Mouse (Mus musculus): ENCODE results near the gene Gm10401. TPM values are rescaled to one million over a fixed set of nuclear protein-coding genes. Genes with fewer than 3 reads are reported as not detected.
A peak's percentile ranks its signal among the peaks of the same experiment; 100 is the strongest.
"Not testable (repeated sequence)": the region's sequence is repeated elsewhere in the genome, so short reads cannot be mapped to it uniquely, and the experiment has no call there.

Gene Gm10401
- polyA plus RNA-seq, 1 experiment from 2014 or later = 8.5 TPM

GRCm38 (mm10) chr5:115083492-115083891 is 14.6 kb downstream of the Gm10401 start:
- Histone ChIP-seq H3K4me2 (ENCODE audit: low read depth, low read length) (no peak overlapping the region), H3K27ac (ENCODE audit: low read length) (no peak overlapping the region), H3K36me3 (ENCODE audit: control insufficient read depth, insufficient read depth) (peaks cover 41% of the 10 kb centered on the region), H3K9me3 (replicated peaks; ENCODE audit: control insufficient read depth, low read length) (no peaks in the 10 kb centered on the region), H3K27me3 (ENCODE audit: control insufficient read depth, insufficient read depth, low read depth, low read length) (no peaks in the 10 kb centered on the region), H3K4me3 (ENCODE audit: low read depth, low read length) (no peak overlapping the region), H3K4me1 (ENCODE audit: control insufficient read depth, low read depth, low read length) (peaks cover 10% of the 10 kb centered on the region), H3K9ac (ENCODE audit: low read depth, low read length) (no peak overlapping the region)
- ATAC-seq (ENCODE audit: low read depth) = no peak
- WGBS (ENCODE audit: insufficient replicate concordance) = 60% methylated on average over 6 of the region's 6 CpGs

DNA sequence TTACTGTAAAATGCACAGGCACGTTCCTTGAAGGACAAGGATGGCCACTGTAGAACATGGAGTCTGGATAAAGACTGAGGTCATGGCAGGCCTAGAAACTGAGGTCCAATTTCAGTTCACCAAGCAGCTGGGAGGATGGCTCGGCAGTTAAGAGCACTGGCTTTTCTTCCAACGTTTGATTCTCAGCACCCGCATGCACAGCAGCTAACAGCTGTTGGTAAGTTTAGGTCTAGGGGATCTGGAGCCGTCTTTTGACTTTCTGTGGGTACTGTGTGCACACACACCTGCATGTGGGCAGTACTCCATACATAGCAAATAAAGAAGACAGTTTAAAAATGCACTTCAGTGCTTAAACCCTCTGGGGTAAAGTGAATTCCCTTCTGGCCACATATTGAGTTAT is 16.5 kb downstream of the Gm10401 start:
- Histone ChIP-seq H3K4me3 (ENCODE audit: low read depth, low read length) (no peak overlapping the region), H3K27me3 (ENCODE audit: control insufficient read depth, insufficient read depth, low read depth, low read length) (no peaks in the 10 kb centered on the region), H3K36me3 (ENCODE audit: control insufficient read depth, insufficient read depth) (peaks cover 34% of the 10 kb centered on the region), H3K27ac (ENCODE audit: low read length) (no peak overlapping the region), H3K4me1 (ENCODE audit: control insufficient read depth, low read depth, low read length) (peaks cover 21% of the 10 kb centered on the region), H3K9me3 (replicated peaks; ENCODE audit: control insufficient read depth, low read length) (no peaks in the 10 kb centered on the region), H3K4me2 (ENCODE audit: low read depth, low read length) (no peak overlapping the region), H3K9ac (ENCODE audit: low read depth, low read length) (no peak overlapping the region)
- WGBS (ENCODE audit: insufficient replicate concordance) = 79% methylated on average over 5 of the region's 5 CpGs
- no peak for ATAC-seq (ENCODE audit: low read depth)

- Histone ChIP-seq H3K9ac (ENCODE audit: low read depth, low read length) (no peak overlapping the region), H3K4me3 (ENCODE audit: low read depth, low read length) (no peak overlapping the region), H3K27ac (ENCODE audit: low read length) (peak overlapping the region; percentile 85), H3K4me1 (ENCODE audit: control insufficient read depth, low read depth, low read length) (peaks cover 65% of the 10 kb centered on the region), H3K27me3 (ENCODE audit: control insufficient read depth, insufficient read depth, low read depth, low read length) (no peaks in the 10 kb centered on the region), H3K4me2 (ENCODE audit: low read depth, low read length) (no peak overlapping the region), H3K36me3 (ENCODE audit: control insufficient read depth, insufficient read depth) (peaks cover 25% of the 10 kb centered on the region), H3K9me3 (replicated peaks; ENCODE audit: control insufficient read depth, low read length) (no peaks in the 10 kb centered on the region)
- ATAC-seq (ENCODE audit: low read depth) = peak; percentile 43
- WGBS (ENCODE audit: insufficient replicate concordance) = 31% methylated on average over 5 of the region's 5 CpGs
These were observed 21.8 kb downstream of the Gm10401 start for GRCm38 (mm10) chr5:115076144-115076901.

DNA sequence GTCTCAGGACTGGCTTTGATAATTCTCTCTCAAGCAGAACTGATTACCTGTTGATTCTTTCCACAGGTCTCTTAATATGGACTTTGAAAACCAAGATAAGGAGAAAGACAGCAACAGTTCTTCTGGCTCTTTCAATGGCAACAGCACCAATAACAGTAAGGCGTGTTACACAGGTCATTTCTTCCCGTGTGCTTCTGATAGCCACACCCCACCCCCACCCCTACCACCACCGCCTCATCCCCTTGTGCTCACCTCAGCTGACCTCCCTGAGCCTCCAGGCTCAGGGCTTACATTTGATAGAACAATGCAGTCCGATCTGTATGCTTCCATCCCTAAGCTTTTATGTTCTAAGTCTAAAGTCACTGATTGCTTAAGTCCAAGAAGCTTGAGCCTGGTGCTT is 23.3 kb downstream of the Gm10401 start:
- Histone ChIP-seq H3K9me3 (replicated peaks; ENCODE audit: control insufficient read depth, low read length) (no peaks in the 10 kb centered on the region), H3K36me3 (ENCODE audit: control insufficient read depth, insufficient read depth) (peaks cover 25% of the 10 kb centered on the region), H3K4me2 (ENCODE audit: low read depth, low read length) (peak overlapping the region; percentile 13; the same call in 1 of the 2 replicates), H3K27ac (ENCODE audit: low read length) (peak overlapping the region; percentile 68), H3K9ac (ENCODE audit: low read depth, low read length) (0 out of 2 replicates have a peak overlapping the region, but pooled peaks have one; percentile 9), H3K4me1 (ENCODE audit: control insufficient read depth, low read depth, low read length) (peaks cover 80% of the 10 kb centered on the region), H3K4me3 (ENCODE audit: low read depth, low read length) (no peak overlapping the region), H3K27me3 (ENCODE audit: control insufficient read depth, insufficient read depth, low read depth, low read length) (no peaks in the 10 kb centered on the region)
- no peak for ATAC-seq (ENCODE audit: low read depth)
- 37% methylated on average over 4 of the region's 4 CpGs for WGBS (ENCODE audit: insufficient replicate concordance)

DNA sequence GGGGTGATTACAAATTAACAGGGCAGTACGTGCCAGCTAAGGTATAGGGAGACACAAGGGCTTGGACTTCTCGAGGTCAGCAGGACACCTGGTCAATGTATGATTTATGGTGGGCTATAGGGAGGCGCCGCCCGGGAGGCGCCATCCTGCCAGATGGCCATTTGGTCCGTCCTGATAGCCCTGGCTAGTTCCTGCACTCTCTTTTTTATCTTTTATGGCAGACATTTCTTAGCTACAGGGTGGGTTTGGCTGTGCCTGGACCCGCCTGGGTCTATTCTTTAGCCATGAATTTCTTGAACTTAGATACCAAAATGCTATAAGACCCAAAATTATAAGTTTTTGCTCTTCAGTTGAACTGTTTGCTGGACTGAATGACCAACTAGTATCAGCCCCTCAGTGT is 24.8 kb downstream of the Gm10401 start:
- H3K4me3 ChIP-seq (ENCODE audit: low read depth, low read length) = peak overlapping the region; percentile 7; the same call in 1 of the 2 replicates
- not testable (repeated sequence) for ATAC-seq (ENCODE audit: low read depth); H3K27me3 ChIP-seq (ENCODE audit: control insufficient read depth, insufficient read depth, low read depth, low read length); H3K9me3 ChIP-seq (replicated peaks; ENCODE audit: control insufficient read depth, low read length)
- peaks cover 90% of the 10 kb centered on the region for H3K4me1 ChIP-seq (ENCODE audit: control insufficient read depth, low read depth, low read length)
- peak overlapping the region; percentile 52 for H3K4me2 ChIP-seq (ENCODE audit: low read depth, low read length)
- H3K36me3 ChIP-seq (ENCODE audit: control insufficient read depth, insufficient read depth) = peaks cover 25% of the 10 kb centered on the region
- H3K9ac ChIP-seq (ENCODE audit: low read depth, low read length) = peak overlapping the region; percentile 49; the same call in 1 of the 2 replicates
- peak overlapping the region; percentile 98 for H3K27ac ChIP-seq (ENCODE audit: low read length)
- WGBS (ENCODE audit: insufficient replicate concordance) = 30% methylated on average over 8 of the region's 8 CpGs

DNA sequence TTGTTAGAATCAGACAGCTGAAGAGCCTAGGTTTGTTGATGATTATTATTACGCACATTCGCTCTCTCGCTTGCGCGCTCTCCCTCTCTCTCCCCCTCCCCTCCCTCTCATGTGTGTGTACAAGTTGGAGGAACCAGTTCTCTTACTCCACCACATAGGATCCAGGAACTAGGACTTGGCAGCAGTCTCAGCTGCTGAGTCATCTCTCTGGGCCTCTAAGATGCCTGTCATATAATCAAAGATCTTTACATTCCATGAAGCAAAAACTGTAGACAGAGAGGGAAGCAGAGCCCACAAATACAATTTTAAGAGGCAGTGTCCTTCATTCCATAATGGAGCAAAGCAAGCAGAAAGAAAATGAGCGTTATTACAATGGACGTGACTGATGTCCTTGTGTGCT is 26.0 kb downstream of the Gm10401 start:
- Histone ChIP-seq H3K27me3 (ENCODE audit: control insufficient read depth, insufficient read depth, low read depth, low read length) (no peaks in the 10 kb centered on the region), H3K9ac (ENCODE audit: low read depth, low read length) (peak overlapping the region; percentile 62), H3K4me2 (ENCODE audit: low read depth, low read length) (peak overlapping the region; percentile 62), H3K27ac (ENCODE audit: low read length) (peak overlapping the region; percentile 98), H3K4me3 (ENCODE audit: low read depth, low read length) (peak overlapping the region; percentile 26), H3K36me3 (ENCODE audit: control insufficient read depth, insufficient read depth) (peaks cover 19% of the 10 kb centered on the region), H3K4me1 (ENCODE audit: control insufficient read depth, low read depth, low read length) (peaks cover 93% of the 10 kb centered on the region), H3K9me3 (replicated peaks; ENCODE audit: control insufficient read depth, low read length) (no peaks in the 10 kb centered on the region)
- 37% methylated on average over 7 of the region's 7 CpGs for WGBS (ENCODE audit: insufficient replicate concordance)
- ATAC-seq (ENCODE audit: low read depth) = peak; percentile 56

DNA sequence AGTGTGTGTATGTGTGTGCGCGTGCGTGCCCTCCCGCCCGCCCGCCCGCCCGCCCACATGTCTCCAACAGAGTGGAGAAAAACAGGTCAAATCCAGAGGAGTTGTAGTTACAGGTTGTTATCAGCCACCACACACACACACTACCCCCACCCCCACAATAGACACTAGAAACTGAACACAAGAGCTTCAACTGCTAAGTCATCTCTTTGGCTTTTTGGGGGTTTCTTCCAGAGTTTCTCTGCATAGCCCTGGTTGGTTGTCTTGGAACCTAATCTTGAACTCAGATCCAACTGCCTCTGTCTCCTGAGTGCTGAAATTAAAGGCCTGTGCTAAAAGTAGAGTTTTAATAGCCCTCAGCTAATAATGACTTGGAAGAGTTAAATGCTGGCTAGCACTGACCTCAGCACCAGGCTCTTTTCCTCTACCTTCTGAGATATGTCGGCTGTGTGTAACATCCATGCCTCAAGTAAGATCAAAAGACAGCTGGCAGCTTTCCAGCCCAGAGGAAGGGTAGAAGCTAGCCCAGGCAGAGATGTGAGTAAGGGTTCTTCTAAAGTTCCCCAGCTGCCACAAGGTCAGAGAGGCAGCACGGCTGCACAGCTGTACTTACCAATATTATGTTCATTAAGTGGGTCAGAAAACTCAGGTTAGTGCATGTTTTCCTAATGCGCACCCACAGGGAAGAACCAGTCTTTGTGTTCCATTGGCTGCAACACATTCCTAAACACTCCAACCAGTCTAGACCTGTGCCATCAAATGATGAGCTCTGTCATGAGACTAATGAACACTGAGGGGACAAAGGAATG is 26.8 kb downstream of the Gm10401 start:
- H3K9ac ChIP-seq (ENCODE audit: low read depth, low read length) = peak overlapping the region; percentile 62
- H3K4me1 ChIP-seq (ENCODE audit: control insufficient read depth, low read depth, low read length) = peaks cover 88% of the 10 kb centered on the region
- no peaks in the 10 kb centered on the region for H3K9me3 ChIP-seq (replicated peaks; ENCODE audit: control insufficient read depth, low read length)
- H3K4me3 ChIP-seq (ENCODE audit: low read depth, low read length) = peak overlapping the region; percentile 22
- no peaks in the 10 kb centered on the region for H3K27me3 ChIP-seq (ENCODE audit: control insufficient read depth, insufficient read depth, low read depth, low read length)
- peak overlapping the region; percentile 98 for H3K27ac ChIP-seq (ENCODE audit: low read length)
- 40% methylated on average over 11 of the region's 11 CpGs for WGBS (ENCODE audit: insufficient replicate concordance)
- H3K36me3 ChIP-seq (ENCODE audit: control insufficient read depth, insufficient read depth) = peaks cover 16% of the 10 kb centered on the region
- peak; percentile 79 for ATAC-seq (ENCODE audit: low read depth)
- peak overlapping the region; percentile 62 for H3K4me2 ChIP-seq (ENCODE audit: low read depth, low read length)

- no peak overlapping the region for H3K4me3 ChIP-seq (ENCODE audit: low read depth, low read length)
These were observed 27.6 kb downstream of the Gm10401 start for GRCm38 (mm10) chr5:115070457-115070856.

More at GRCm38 (mm10) chr5:115070457-115070856, 27.6 kb downstream of the Gm10401 start:
- Histone ChIP-seq H3K27ac (ENCODE audit: low read length) (peak overlapping the region; percentile 98), H3K9me3 (replicated peaks; ENCODE audit: control insufficient read depth, low read length) (no peaks in the 10 kb centered on the region), H3K9ac (ENCODE audit: low read depth, low read length) (0 out of 2 replicates have a peak overlapping the region, but pooled peaks have one; percentile 2), H3K27me3 (ENCODE audit: control insufficient read depth, insufficient read depth, low read depth, low read length) (no peaks in the 10 kb centered on the region), H3K4me2 (ENCODE audit: low read depth, low read length) (peak overlapping the region; percentile 7), H3K36me3 (ENCODE audit: control insufficient read depth, insufficient read depth) (peaks cover 8% of the 10 kb centered on the region), H3K4me1 (ENCODE audit: control insufficient read depth, low read depth, low read length) (peaks cover 83% of the 10 kb centered on the region)
- WGBS (ENCODE audit: insufficient replicate concordance) = 74% methylated on average over 2 of the region's 2 CpGs
- peak; percentile 44 for ATAC-seq (ENCODE audit: low read depth)

All from liver, embryonic 16.5 days (tissue).